Mouse (Mus musculus) hindbrain, embryonic 11.5 days (tissue): ENCODE measurements around the gene Myof. TPM values are rescaled to one million over a fixed set of nuclear protein-coding genes. Genes with fewer than 3 reads are reported as not detected.

Source experiments
- ATAC-seq: fragments of 200-750 bp; cut with Nextera tagmentation; 2 replicates; pipeline ENCODE4 v1.8.0; 2017; ENCODE audit warnings: mild to moderate bottlenecking, moderate TSS enrichment, moderate library complexity; ENCODE audit not compliant: low FRiP score
- DNase-seq: peaks from one replicate; pipeline ENCODE4 v3.0.0-alpha.2; 2015; ENCODE audit warnings: low spot score
- H3K27ac ChIP-seq: fragments of 300-500 bp; sonication (generic); 2 replicates; pipeline ENCODE4 v1.5.1; 2014; ENCODE audit warnings: mild to moderate bottlenecking, low read depth, low read length
- H3K27me3 ChIP-seq: fragments of 300-500 bp; sonication (generic); 2 replicates; pipeline ENCODE4 v1.6.1; 2014; ENCODE audit warnings: mild to moderate bottlenecking, low read length, moderate library complexity, mixed read lengths; ENCODE audit not compliant: control insufficient read depth, insufficient read depth
- H3K36me3 ChIP-seq: fragments of 300-500 bp; sonication (generic); 2 replicates; pipeline ENCODE4 v1.6.1; 2014; ENCODE audit warnings: mild to moderate bottlenecking, low read length, moderate library complexity, mixed read lengths; ENCODE audit not compliant: control insufficient read depth, insufficient read depth
- H3K4me1 ChIP-seq: fragments of 300-500 bp; sonication (generic); replicated peaks from 2 replicates; pipeline ENCODE4 v1.6.1; 2014; ENCODE audit warnings: low read length, mixed read lengths; ENCODE audit not compliant: control insufficient read depth, insufficient read depth
- H3K4me2 ChIP-seq: fragments of 300-500 bp; sonication (generic); replicated peaks from 2 replicates; pipeline ENCODE4 v1.6.1; 2014; ENCODE audit warnings: mild to moderate bottlenecking, low read depth, low read length
- H3K4me3 ChIP-seq: fragments of 300-500 bp; sonication (generic); 2 replicates; pipeline ENCODE4 v1.5.1; 2014; ENCODE audit warnings: low read depth, low read length
- H3K9ac ChIP-seq: fragments of 300-500 bp; sonication (generic); 2 replicates; pipeline ENCODE4 v1.6.1; 2014; ENCODE audit warnings: low read depth, low read length
- H3K9me3 ChIP-seq: fragments of 300-500 bp; sonication (generic); 2 replicates; pipeline ENCODE4 v1.6.1; 2016; ENCODE audit warnings: low read length; ENCODE audit not compliant: control insufficient read depth
- WGBS: fragments of 180-500 bp; shearing (Covaris S2); extraction: QIAGEN DNeasy Blood & Tissue Kit; methylation state at CpG from one replicate; pipeline ENCODE4 v1.1.7; 2014; 5-methylcytosine and 5-hydroxymethylcytosine counted together
- polyA plus RNA-seq: library from polyadenylated mRNA; unstranded; fragments of >200 nt; fragmentation: Nextera tagmentation; extraction: Ambion mirVana; gene quantifications from 2 replicates; pipeline ENCODE4 v1.2.1, GENCODE M21; 2014

The Myof gene
- polyA plus RNA-seq, 1 experiment from 2014 or later: 3.4 TPM

DNA sequence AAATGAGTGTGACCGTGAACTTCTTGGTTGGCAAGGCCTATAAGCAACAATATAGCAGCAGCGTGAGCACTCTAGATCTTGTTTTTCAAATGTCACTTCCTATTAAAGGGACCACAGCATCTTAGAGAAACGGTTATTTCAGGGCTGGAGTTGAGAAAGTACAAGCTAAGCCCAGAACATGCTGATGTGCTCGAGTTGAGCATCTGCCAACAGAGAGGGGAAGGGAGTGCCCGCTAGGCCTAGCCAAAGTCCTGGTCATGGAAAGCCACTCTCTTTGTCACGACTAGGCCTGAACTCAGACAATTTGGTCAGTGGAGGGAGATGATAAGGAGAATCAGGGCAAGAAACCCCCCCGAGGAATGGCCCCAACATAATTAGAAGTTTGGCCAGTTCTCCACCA lies 86.1 kb downstream of the Myof start:
- no peaks in the 10 kb centered on the region for H3K4me1 ChIP-seq
- H3K9me3 ChIP-seq: no peaks in the 10 kb centered on the region
- ATAC-seq: no peak
- H3K36me3 ChIP-seq: no peaks in the 10 kb centered on the region
- no peaks in the 10 kb centered on the region for H3K27me3 ChIP-seq
- 83% methylated on average over 7 of the region's 7 CpGs for WGBS
- no peak overlapping the region for H3K4me3 ChIP-seq
- no peak for DNase-seq
- no peak overlapping the region for H3K9ac ChIP-seq
- H3K4me2 ChIP-seq: no peak overlapping the region
- H3K27ac ChIP-seq: no peak overlapping the region

DNA sequence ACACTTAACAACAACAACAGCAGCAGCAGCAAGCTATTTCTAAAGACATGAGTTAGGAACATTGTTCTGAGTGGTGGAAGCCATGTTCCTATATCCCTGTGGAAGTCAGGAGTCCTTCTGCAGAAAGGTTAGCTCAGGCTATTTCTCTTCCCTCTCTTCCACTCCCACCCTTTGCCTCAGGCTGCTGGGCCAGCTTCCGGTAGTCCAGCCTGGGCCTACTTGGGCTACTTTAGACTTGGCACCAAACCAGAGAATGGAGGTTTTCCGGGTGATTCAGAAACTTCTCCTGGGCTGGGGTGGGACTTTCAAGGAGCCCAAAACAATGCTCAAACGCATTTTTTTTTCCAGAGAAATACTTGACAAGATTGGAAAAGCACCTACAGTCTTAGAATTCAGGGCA lies 87.4 kb downstream of the Myof start:
- no peak for ATAC-seq

DNA sequence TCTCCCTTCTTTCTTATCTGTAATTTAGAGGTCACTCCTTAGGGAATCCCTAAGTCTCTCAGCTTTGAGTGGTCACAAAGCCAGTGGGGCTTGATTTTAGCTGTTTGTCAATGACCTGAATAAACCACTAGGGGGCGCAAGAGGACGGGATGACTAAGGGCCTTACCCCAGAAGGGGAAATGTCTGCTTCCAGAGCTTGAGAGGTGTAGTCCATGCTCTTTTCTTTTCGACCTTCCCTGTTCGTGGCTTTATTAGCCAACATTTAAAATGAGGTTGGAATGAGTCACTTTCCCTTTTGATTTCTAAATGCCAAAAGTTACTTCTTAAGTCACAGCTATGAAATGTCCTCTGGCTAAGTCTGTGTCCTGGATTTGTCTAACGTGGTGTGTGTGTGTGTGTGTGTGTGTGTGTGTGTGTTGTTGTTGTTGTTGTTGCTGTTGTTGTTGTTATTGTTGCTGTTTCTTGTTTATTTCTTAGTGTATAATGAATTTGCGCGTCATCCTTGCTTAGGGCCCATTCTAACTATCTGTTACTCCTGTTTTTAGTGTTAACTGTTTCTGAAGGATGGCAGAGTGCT lies 87.9 kb downstream of the Myof start:
- no peak overlapping the region for H3K4me2 ChIP-seq
- H3K4me3 ChIP-seq: no peak overlapping the region
- H3K27me3 ChIP-seq: no peaks in the 10 kb centered on the region
- no peak overlapping the region for H3K27ac ChIP-seq
- no peaks in the 10 kb centered on the region for H3K36me3 ChIP-seq
- no peak overlapping the region for H3K9ac ChIP-seq
- no peaks in the 10 kb centered on the region for H3K9me3 ChIP-seq
- WGBS: 36% methylated on average over 7 of the region's 7 CpGs
- ATAC-seq (peak; percentile 71), DNase-seq (peak; percentile 87)
- no peaks in the 10 kb centered on the region for H3K4me1 ChIP-seq

More for the DNA sequence above, 87.4 kb downstream of the Myof start:
- H3K36me3 ChIP-seq: no peaks in the 10 kb centered on the region
- no peaks in the 10 kb centered on the region for H3K27me3 ChIP-seq
- WGBS: 87% methylated on average over 3 of the region's 3 CpGs
- no peak overlapping the region for H3K27ac ChIP-seq
- DNase-seq: no peak
- no peak overlapping the region for H3K4me2 ChIP-seq
- no peaks in the 10 kb centered on the region for H3K9me3 ChIP-seq
- H3K4me3 ChIP-seq: no peak overlapping the region
- no peaks in the 10 kb centered on the region for H3K4me1 ChIP-seq
- H3K9ac ChIP-seq: no peak overlapping the region

DNA sequence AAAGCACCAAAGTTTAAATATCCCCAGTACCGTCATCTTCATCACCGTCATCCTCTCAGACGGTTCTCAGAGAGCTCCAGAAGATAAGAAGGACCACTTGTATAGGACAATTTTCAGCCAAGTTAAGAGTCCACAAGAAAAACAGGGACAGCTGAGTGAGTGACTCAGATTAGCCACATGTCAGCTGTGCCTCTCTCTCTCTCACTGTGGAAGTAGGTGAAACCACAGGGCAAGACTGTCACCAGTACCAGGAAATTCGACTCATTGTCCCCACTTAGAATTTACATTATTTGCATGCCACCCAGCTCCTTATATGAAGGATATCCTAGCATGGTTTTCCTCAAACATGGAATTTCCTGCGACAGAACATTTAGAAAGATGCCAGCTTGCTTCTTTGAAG lies 88.6 kb downstream of the Myof start:
- Histone ChIP-seq H3K4me1 (no peaks in the 10 kb centered on the region), H3K9me3 (no peaks in the 10 kb centered on the region), H3K36me3 (no peaks in the 10 kb centered on the region), H3K4me3 (no peak overlapping the region), H3K9ac (no peak overlapping the region), H3K27me3 (no peaks in the 10 kb centered on the region), H3K27ac (no peak overlapping the region), H3K4me2 (no peak overlapping the region)
- DNase-seq: no peak
- ATAC-seq: no peak
- 82% methylated on average over 5 of the region's 5 CpGs for WGBS

DNA sequence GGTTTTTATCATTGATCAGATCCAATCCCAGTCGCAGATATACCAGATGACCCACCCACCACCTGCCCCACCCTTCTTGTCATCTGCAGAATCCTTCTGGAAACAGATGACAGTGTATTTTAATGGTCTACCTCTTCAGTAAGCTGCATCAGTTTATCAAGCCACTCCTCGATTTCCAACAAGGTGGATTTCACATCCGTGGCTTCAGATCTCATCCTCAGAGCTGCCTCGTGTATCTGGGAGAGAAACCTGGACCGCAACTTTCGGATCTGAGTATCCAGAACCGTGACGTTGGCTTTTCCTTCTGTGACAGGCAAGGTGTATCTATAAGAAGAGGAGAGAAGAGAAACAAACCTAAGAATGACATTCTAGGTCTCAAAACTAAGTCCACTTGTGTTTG lies 89.1 kb downstream of the Myof start:
- Histone ChIP-seq H3K27me3 (no peaks in the 10 kb centered on the region), H3K9ac (no peak overlapping the region), H3K9me3 (no peaks in the 10 kb centered on the region), H3K27ac (no peak overlapping the region), H3K4me3 (no peak overlapping the region), H3K4me2 (no peak overlapping the region), H3K4me1 (no peaks in the 10 kb centered on the region), H3K36me3 (no peaks in the 10 kb centered on the region)
- DNase-seq: no peak
- 87% methylated on average over 8 of the region's 8 CpGs for WGBS
- ATAC-seq: no peak

DNA sequence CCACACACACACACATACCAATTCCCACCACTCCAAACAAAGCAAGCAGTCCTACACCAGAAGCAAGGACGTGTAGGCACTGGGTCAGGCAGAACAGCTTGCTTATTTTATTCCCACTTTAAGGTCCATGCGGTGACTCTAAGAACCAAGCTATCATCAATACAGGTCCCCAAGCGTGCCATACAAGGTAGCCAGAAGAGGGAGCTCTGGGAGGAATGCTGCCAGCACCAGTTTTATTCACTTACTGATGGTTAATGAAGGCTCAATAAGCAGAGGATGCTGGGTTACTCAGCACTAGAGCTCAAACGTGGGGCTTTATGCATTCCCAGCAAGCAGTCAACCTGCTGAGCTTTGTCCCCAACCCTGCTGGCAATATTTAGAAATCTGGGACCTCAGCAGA lies 96.7 kb downstream of the Myof start:
- DNase-seq: peak; percentile 22

DNA sequence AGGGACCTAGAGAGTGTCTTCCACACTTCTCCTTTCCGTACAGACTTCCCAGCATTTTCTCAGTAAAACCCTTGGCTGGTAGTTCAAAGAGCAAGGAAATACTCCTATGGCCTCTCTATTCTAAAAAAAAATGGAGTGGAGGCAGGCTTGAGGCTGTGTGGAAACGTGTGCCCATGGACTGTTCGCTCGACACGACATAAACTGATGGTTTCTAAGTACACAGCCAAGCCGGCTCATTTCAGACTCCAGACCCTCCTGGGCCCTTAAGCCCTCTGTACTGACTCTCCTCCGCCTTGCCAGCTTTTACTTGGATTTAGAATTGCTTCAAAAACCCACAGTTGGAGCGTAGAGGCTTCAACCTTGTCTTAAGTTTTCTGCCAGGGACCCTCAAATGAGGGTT lies 97.3 kb downstream of the Myof start:
- Histone ChIP-seq H3K9ac (no peak overlapping the region), H3K27ac (no peak overlapping the region), H3K36me3 (no peaks in the 10 kb centered on the region), H3K4me1 (no peaks in the 10 kb centered on the region), H3K27me3 (no peaks in the 10 kb centered on the region), H3K9me3 (no peaks in the 10 kb centered on the region), H3K4me2 (no peak overlapping the region), H3K4me3 (no peak overlapping the region)
- DNase-seq (no peak), ATAC-seq (no peak)
- WGBS: 79% methylated on average over 8 of the region's 8 CpGs

More for the DNA sequence above, 96.7 kb downstream of the Myof start:
- Histone ChIP-seq H3K9ac (no peak overlapping the region), H3K27ac (no peak overlapping the region), H3K9me3 (no peaks in the 10 kb centered on the region), H3K27me3 (no peaks in the 10 kb centered on the region), H3K4me3 (no peak overlapping the region), H3K4me1 (no peaks in the 10 kb centered on the region), H3K36me3 (no peaks in the 10 kb centered on the region), H3K4me2 (no peak overlapping the region)
- ATAC-seq: no peak
- 21% methylated on average over 4 of the region's 4 CpGs for WGBS

DNA sequence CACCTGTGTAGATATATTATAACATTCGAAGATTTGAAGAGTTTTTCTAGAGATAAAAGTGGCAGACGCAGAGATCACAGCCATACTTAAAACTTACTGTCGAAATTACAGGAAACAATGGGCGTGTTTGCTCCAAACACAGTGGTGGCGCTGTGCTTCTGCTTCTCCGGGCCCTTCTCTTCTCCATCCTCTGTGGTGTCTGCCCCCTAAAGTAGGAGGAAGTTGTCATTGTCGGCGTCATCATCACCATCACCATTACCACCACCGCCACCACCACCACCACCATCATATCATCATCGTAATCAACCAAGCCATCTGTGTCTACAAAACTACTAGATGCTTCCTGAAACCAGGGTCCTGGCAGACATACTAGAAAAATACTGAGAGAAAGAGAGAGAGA lies 104.2 kb downstream of the Myof start:
- no peaks in the 10 kb centered on the region for H3K9me3 ChIP-seq
- H3K36me3 ChIP-seq: no peaks in the 10 kb centered on the region
- no peak overlapping the region for H3K4me3 ChIP-seq
- ATAC-seq (no peak), DNase-seq (no peak)
- no peaks in the 10 kb centered on the region for H3K4me1 ChIP-seq
- 83% methylated on average over 10 of the region's 10 CpGs for WGBS
- no peak overlapping the region for H3K4me2 ChIP-seq
- no peaks in the 10 kb centered on the region for H3K27me3 ChIP-seq
- no peak overlapping the region for H3K27ac ChIP-seq
- H3K9ac ChIP-seq: no peak overlapping the region

DNA sequence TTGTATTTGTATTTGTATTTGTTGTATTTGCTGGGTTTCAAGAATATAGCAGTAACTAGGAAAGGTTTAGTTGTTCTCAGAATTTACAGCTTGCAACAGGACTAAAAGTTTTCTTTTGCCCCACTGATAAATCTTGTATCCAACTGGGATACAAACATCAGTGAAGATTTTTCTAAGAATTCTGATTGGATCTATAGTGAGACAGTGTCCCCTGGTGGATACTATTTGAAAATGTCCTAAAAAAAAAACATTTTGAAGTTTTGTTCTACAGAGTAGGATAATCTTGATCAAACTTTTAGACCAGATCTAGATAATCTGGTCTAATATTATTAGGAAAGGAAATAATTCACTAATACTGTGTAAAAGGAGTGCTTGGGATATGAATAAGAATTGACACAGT lies 106.3 kb downstream of the Myof start:
- H3K4me1 ChIP-seq: no peaks in the 10 kb centered on the region
- no peak overlapping the region for H3K27ac ChIP-seq
- ATAC-seq (no peak), DNase-seq (no peak)
- no peaks in the 10 kb centered on the region for H3K36me3 ChIP-seq
- no peaks in the 10 kb centered on the region for H3K9me3 ChIP-seq
- H3K4me2 ChIP-seq: no peak overlapping the region
- no peak overlapping the region for H3K9ac ChIP-seq
- H3K27me3 ChIP-seq: no peaks in the 10 kb centered on the region
- no peak overlapping the region for H3K4me3 ChIP-seq
